Mouse (Mus musculus): ENCODE measurements around the gene Cpsf4.
"Not testable (repeated sequence)": the region's sequence is repeated elsewhere in the genome, so short reads cannot be mapped to it uniquely, and the experiment has no call there.

- not testable (repeated sequence) for TF ChIP-seq CTCF (IDR thresholded peaks at IDR 0.05; ENCODE audit: borderline replicate concordance, insufficient read depth, low read length); POLR2A (IDR thresholded peaks at IDR 0.05; ENCODE audit: low read depth, low read length)
Measured at GRCm38 (mm10) chr5:145208391-145208790, 41.4 kb downstream of the Cpsf4 start.

Measured in embryonic fibroblast, embryonic 13.5 days (primary cell).